Mouse (Mus musculus): Measurements from ENCODE around the gene Mex3d.

- TF ChIP-seq POLR2A (IDR thresholded peaks at IDR 0.05; ENCODE audit: control insufficient read depth, extremely low read depth, insufficient read depth, low read length, poor library complexity): no peak
- no peak for TF ChIP-seq CTCF (IDR thresholded peaks at IDR 0.05; ENCODE audit: borderline replicate concordance, control insufficient read depth, extremely low read depth, insufficient read depth, low read length, poor library complexity)
These were observed 29.9 kb upstream of the Mex3d start for GRCm38 (mm10) chr10:80417371-80417770.
